Mouse (Mus musculus) spleen, adult 18-20 months (tissue): Measurements from ENCODE around the gene Phospho1.
A peak's percentile ranks its signal among the peaks of the same experiment; 100 is the strongest.

ENCODE experiments used
- DNase-seq, 2 experiments: peaks; one replicate each; pipeline ENCODE4 v3.0.0; 2022; ENCODE audit warnings: mixed read lengths in 2 of 2

Gene Phospho1

GRCm38 (mm10) chr11:95824071-95824876, at the start of gene Phospho1:
TSS of gene Phospho1 (plus strand) at chr11:95824499.
- DNase-seq = peak; percentile 79 to 87

GRCm38 (mm10) chr11:95777323-95778297, 46.7 kb upstream of the Phospho1 start:
- DNase-seq = no peak

- DNase-seq = no peak
Measured at GRCm38 (mm10) chr11:95778831-95779251, 45.5 kb upstream of the Phospho1 start.

- no peak for DNase-seq
Measured at GRCm38 (mm10) chr11:95779366-95779765, 44.9 kb upstream of the Phospho1 start.

DNA sequence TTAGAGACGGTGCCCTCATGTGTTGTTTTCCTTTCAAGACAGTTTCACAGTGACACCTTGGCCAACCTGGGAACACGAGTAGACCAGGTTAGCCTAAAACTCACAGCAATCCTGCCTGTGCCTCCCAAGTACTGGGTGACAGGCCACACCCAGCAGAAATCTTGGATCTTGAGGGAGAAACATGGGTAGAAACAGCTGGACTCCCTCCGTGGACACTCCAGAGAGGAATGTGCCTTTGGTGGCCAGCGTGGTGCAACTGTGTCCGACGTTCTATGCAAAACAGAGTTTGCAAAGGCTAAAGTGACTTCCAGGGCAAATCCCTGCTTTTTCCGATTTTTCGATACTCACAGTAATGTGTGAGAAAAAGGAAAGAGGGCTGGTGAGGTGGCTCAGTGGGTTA, 43.8 kb upstream of the Phospho1 start:
- DNase-seq = no peak

DNA sequence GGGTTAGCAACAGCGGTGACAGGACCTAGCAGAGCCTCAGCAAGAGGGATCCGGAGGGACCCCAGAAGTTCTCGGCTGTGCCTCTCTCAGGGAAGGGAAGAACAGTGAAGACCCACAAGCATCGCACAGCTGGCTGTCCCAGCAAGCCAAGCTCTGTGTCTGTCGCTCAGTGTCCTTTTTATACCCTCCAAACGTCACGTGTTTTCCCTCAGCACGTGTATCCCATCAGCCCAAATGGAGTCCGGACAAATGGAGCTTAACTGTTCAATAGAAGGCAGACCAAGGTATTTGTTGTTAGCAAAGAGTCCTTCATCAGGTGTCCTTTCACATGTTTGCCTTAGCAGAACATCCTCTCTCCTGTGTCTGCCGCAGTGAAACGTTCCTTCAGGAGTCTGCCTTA, 42.7 kb upstream of the Phospho1 start:
- DNase-seq = no peak

- DNase-seq = no peak
Measured at GRCm38 (mm10) chr11:95783457-95783856, 40.8 kb upstream of the Phospho1 start.

DNA sequence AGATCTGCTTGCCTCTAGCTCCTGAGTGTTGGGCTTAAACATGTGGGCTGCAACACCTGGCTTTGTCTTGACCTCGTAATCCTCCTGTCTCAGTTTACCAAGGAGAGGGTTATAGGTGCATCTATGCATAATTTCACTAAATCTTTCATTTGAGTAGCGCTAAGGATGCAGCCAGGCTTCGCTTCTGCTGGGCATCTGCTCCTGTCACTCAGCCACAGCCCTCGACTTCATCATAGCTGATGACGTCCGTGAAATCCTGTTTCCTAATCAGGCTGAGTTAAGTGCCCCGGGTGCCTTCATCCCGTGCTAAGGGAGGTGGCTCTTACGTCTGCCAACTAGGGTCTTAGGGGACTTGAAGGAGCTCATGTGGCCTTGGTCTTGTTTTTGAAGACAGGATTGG, 40.3 kb upstream of the Phospho1 start:
- DNase-seq = no peak

DNA sequence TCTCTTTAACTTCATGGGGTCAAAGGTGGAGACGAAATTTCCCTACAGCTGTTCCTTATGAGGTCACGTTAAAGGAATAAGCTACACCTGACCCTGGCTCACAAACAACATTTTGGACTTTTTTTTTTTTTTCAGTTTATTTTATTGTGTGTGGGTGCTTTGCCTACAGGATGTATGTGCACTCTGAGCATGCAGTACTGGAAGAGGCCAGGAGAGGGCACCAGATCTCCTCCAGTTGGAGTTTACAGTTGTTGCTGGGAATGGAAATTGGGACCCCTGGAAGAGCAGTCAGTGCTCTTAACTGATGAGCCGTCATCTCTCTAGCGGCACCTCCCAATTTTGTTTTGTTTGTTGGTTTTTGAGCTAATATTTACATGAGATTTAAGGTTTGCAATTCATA, 38.6 kb upstream of the Phospho1 start:
- no peak for DNase-seq

GRCm38 (mm10) chr11:95786511-95786910, 37.8 kb upstream of the Phospho1 start:
- DNase-seq = no peak

GRCm38 (mm10) chr11:95789451-95789891, 34.8 kb upstream of the Phospho1 start:
- no peak for DNase-seq

- DNase-seq = no peak
Measured at GRCm38 (mm10) chr11:95791787-95792186, 32.5 kb upstream of the Phospho1 start.

- no peak for DNase-seq
Measured at GRCm38 (mm10) chr11:95792950-95793509, 31.3 kb upstream of the Phospho1 start.

- DNase-seq = no peak
Measured at GRCm38 (mm10) chr11:95794201-95794600, 30.1 kb upstream of the Phospho1 start.

DNA sequence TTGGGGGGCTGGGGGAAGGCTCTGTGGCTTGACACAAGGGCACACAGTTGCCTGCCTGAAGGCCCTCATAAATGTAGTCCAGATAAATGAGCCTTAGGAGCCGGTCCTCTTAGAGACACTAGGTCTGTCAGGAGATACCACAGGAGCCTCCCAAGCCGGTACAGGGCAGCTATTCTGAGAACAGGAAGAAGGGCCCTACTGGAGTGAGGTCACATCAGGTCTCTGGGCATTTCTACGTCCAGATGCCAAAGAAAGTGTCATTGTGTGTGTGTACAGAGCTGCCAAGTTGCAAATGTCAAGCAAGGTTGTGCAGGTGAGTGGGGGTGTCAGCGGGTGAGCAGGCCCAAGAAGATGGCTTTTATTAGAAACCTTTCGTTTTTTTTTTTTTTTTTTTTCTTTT, 28.7 kb upstream of the Phospho1 start:
- DNase-seq = no peak

DNA sequence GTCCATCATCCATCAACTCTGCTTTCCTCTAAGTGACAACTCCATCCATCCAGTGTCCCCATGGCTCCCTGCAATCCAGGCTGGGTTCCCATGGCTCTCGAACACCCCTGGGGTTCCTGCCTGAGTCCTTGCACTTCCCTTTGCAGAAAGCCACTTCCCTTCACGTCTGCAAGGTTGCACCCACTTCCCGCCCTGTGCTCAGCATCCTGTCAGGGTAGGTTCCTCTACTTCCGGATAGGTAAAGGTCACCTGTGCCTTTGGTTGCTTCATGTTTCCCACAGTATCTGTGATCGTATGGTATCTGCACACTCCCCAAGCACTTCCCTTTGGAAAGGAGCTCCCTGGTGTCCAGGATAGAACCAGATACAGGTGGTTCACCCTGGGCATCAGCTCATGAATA, 19.3 kb upstream of the Phospho1 start:
- DNase-seq = peak in 1 of 2 experiments; percentile 15

DNA sequence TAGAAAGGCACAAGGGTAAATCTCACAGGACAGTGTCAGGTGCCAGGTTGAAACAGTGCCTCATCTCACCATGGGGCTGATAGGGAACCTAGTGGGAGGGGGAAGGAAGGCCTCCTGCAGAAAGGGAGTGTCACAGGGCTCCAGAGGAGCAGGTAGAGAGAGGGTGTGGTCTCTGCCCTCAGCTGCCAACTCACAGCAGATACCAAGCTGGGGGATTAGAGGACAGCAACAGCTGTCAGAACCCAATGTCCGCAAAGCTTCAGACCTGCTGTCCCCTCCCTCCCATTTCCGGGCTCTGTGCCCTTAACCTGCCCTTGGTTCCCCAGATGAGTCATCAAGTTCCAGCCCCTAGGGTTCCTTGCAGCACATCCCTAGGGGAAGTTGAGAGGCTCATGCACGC, 18.8 kb upstream of the Phospho1 start:
- no peak for DNase-seq

DNA sequence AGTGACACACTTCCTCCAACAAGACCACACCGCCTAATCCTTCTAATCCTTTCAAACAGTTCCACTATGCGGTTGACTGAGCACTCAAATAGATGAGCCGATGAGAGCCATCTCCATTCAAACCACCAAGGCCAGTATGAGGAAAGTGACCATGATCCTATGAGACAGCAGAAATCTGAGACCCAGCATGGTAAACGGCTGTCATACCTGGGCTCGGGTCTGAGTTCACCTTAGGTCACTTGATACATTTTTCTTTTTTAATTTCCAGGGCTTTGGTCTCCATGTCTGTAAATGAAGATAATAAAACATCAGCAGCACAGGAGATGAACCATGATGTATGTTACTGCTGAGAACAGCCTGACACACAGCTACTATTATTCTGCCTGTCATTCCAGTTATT, 16.4 kb upstream of the Phospho1 start:
- DNase-seq = no peak

DNA sequence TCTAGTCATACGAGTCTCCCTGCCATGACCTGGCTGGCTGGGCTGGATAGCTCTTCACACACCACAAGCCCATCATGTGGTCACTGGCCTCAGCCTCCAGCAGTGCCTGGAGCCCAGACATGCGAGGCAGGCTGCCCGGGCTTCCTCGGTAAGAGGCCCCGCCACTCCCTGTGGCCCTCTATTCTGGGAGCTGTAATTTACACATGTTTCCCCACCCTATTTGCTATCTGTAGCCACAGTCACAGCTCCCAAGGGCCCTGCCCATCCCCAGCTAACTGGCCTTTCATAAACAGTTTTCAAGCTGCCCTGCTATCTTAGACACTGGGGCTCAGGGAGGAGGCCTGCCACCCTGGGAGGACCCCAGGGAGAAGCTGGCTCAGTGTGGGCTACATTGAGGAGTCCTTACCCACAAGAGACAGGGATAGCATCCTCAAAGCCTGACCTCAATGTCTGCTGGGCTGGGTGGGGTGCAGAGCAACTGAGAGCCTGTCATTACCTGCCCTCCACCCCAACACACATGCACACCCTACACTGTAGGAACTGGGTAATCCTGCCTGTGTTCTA, 15.8 kb upstream of the Phospho1 start:
- DNase-seq = no peak

GRCm38 (mm10) chr11:95809603-95810002, 14.7 kb upstream of the Phospho1 start:
- DNase-seq = no peak

DNA sequence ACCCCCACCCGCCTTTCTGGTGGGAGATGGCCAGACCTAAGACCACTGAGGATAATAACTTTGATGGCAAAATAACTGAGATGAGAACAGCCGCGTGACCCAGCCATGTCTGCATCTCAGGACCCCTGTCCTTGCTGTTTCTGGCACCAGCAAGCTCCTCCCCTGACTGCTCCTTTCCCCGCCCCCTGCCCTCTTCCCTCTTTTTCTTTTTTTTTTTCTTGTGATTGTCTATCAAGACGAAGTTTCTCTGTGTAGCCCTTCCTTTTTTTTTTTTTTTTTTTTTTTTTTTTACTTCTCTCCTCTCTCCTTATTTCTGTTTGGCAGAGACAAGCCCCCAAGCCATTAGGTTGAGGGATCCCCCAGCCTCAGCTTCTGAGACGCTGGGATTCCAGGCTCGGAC, 13.5 kb upstream of the Phospho1 start:
- DNase-seq = no peak

DNA sequence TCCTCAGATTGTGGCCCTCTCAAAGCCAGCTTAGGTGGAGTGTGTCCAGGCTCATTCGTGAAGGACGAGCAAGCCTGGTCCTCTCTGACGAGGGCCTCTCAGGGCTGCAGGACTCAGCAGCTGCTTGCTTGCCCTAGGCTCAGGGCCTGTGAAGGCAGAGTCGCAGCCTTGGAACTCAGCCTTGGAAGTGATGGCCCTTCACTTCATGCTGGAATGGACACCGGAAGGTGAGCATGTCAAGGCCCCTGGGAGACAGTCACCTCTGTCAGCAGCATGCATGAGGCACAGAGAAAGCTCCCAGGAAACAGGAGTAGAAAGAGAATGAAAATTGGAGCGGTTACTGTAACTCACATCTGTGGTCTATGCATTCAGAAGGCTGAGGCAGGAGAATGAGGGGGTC, 12.6 kb upstream of the Phospho1 start:
- DNase-seq = no peak

GRCm38 (mm10) chr11:95812224-95812623, 12.1 kb upstream of the Phospho1 start:
- DNase-seq = no peak
